Mouse (Mus musculus): ENCODE measurements around the gene Wdr74. TPM values are rescaled to one million over a fixed set of nuclear protein-coding genes. Genes with fewer than 3 reads are reported as not detected.

Wdr74 gene
- 96.5 and 97.4 TPM in 2 replicates for polyA plus RNA-seq (2015; fragmentation: Nextera tagmentation; extraction: Ambion mirVana)

DNA sequence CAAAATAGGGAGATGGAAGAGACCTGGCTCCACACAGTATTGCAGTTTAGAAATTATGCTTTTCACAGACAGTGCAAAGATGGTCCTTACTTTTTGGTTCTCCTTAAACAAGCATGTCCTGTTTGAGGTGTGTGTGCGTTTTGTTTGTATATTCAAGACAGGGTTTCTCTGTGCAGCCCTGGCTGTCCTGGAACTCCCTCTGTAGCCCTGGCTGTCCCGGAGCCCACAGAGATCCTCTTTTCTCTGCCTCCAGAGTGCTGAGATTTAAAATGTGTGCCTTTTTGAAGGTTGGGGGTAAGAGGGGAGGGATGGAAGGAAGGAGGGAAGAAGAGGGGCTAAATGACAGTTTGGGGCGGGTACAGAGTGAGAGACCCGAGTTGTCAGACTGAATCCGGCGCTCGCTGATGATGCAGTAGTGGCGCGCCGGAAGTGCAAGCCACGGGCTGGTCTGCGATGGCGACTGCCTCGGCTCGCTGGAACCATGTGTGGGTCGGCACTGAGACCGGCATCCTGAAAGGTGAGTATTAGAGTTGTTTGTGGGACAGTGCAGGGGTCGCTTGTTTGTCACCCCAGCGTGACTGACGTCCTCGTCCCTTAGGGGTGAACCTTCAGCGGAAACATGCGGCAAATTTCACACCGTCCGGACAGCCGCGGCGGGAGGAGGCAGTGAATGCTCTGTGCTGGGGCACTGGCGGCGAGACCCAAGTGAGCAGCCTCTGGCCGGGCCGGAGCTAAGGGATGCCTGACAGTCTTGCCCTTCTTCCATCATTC lies at the start of gene Wdr74:
Gene Wdr74, plus strand, starts transcription at position 439 of the 771 bp plus-strand sequence.
- peak within 1 kb of the TSS; percentile 81 for H3K4me2 ChIP-seq (replicated peaks)
- no peaks in the 10 kb centered on the region for H3K9me3 ChIP-seq
- peaks cover 21% of the 10 kb centered on the region for H3K4me1 ChIP-seq
- peaks cover 30% of the 10 kb centered on the region for H3K36me3 ChIP-seq
- peak within 1 kb of the TSS; percentile 64 for H3K9ac ChIP-seq (replicated peaks)
- peak within 1 kb of the TSS; percentile 57 for H3K4me3 ChIP-seq
- peak; percentile 96 for ATAC-seq (replicated peaks)
- H3K27me3 ChIP-seq = no peaks in the 10 kb centered on the region
- peak within 1 kb of the TSS; percentile 83 for H3K27ac ChIP-seq (replicated peaks)
- WGBS = under 1% methylated on average over 32 of the region's 32 CpGs

DNA sequence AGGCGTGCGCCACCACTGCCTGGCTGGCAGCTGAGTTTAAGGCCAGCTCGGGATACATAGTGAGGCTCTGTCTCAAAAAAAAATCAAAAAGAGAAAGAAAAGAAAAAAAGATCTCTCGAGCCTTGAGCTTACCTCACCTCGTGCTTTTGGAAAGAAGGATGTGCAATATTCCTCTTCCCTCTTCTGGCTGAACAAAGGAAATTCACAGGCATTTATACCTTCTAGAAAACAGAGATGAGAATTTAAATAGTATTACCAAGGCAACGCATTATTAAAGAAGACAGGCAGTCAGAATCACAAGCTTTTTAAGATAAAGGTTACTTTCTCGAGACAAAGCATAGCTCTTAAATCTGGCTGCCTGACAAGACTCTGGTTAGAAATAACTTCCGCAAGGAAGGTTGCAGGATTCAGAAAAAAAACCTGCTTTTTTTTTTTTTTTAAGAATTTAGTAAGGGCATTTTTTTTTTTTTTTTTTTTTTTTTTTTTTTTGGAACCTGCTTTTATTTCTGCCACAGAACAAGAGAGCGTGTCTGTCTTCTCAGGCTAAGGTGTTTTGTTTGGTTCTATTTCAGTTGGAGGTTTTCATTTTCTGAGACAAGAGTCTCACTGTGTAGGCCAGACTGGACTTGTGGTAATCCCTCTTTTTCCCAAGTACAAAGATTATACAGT lies 43.6 kb upstream of the Wdr74 start:
- no peak overlapping the region for H3K4me2 ChIP-seq (replicated peaks)
- no peak; the same call in 1 of the 2 replicates for ATAC-seq (replicated peaks)
- H3K36me3 ChIP-seq = no peaks in the 10 kb centered on the region
- H3K4me3 ChIP-seq = no peak overlapping the region
- peaks cover 5% of the 10 kb centered on the region; the same call in 1 of the 2 replicates for H3K4me1 ChIP-seq
- H3K9ac ChIP-seq (replicated peaks) = no peak overlapping the region
- WGBS = 37% methylated on average over 9 of the region's 9 CpGs
- H3K27me3 ChIP-seq = no peaks in the 10 kb centered on the region
- H3K27ac ChIP-seq (replicated peaks) = peak overlapping the region; percentile 75
- H3K9me3 ChIP-seq = no peaks in the 10 kb centered on the region

GRCm38 (mm10) chr19:8692740-8693139 lies 42.9 kb upstream of the Wdr74 start:
- Histone ChIP-seq H3K4me2 (replicated peaks) (no peak overlapping the region), H3K9me3 (no peaks in the 10 kb centered on the region), H3K27ac (replicated peaks) (peak overlapping the region; percentile 75), H3K4me1 (peaks cover 5% of the 10 kb centered on the region; the same call in 1 of the 2 replicates), H3K9ac (replicated peaks) (no peak overlapping the region), H3K27me3 (no peaks in the 10 kb centered on the region), H3K36me3 (no peaks in the 10 kb centered on the region), H3K4me3 (no peak overlapping the region)
- WGBS = 78% methylated on average over 5 of the region's 5 CpGs
- ATAC-seq (replicated peaks) = no peak

GRCm38 (mm10) chr19:8695330-8695729 lies 40.3 kb upstream of the Wdr74 start:
- H3K36me3 ChIP-seq = no peaks in the 10 kb centered on the region
- no peak overlapping the region for H3K4me2 ChIP-seq (replicated peaks)
- no peak overlapping the region for H3K4me3 ChIP-seq
- peaks cover 5% of the 10 kb centered on the region; the same call in 1 of the 2 replicates for H3K4me1 ChIP-seq
- H3K9me3 ChIP-seq = no peaks in the 10 kb centered on the region
- no peak for ATAC-seq (replicated peaks)
- WGBS = 52% methylated on average over 6 of the region's 6 CpGs
- H3K27me3 ChIP-seq = no peaks in the 10 kb centered on the region
- H3K27ac ChIP-seq (replicated peaks) = no peak overlapping the region
- no peak overlapping the region for H3K9ac ChIP-seq (replicated peaks)

DNA sequence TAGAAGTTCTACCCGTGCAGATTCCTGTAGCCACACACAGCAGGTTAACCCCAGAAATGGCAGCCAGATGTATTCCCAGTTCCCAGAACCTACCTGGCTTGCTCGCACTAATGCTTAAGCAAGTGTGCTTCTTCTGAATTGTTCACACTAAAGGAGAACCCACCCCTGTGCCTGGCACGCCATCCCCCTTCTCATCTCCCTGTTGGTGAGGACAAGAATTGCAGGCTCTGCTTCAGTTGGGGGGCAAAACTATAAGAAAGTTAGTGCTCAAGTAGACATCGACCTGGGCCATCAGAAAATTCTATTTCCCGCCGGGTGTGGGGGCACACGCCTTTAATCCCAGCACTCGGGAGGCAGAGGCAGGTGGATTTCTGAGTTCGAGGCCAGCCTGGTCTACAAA lies 36.0 kb upstream of the Wdr74 start:
- no peaks in the 10 kb centered on the region for H3K9me3 ChIP-seq
- H3K27ac ChIP-seq (replicated peaks) = no peak overlapping the region
- H3K36me3 ChIP-seq = no peaks in the 10 kb centered on the region
- no peaks in the 10 kb centered on the region for H3K4me1 ChIP-seq
- H3K4me2 ChIP-seq (replicated peaks) = no peak overlapping the region
- ATAC-seq (replicated peaks) = no peak
- H3K4me3 ChIP-seq = no peak overlapping the region
- 81% methylated on average over 9 of the region's 9 CpGs for WGBS
- no peaks in the 10 kb centered on the region for H3K27me3 ChIP-seq
- no peak overlapping the region for H3K9ac ChIP-seq (replicated peaks)

- no peak overlapping the region for H3K27ac ChIP-seq (replicated peaks)
- H3K4me1 ChIP-seq = no peaks in the 10 kb centered on the region
- WGBS = 62% methylated on average over 3 of the region's 3 CpGs
- no peak overlapping the region for H3K9ac ChIP-seq (replicated peaks)
- ATAC-seq (replicated peaks) = no peak
- H3K4me3 ChIP-seq = no peak overlapping the region
- H3K4me2 ChIP-seq (replicated peaks) = no peak overlapping the region
- H3K27me3 ChIP-seq = no peaks in the 10 kb centered on the region
- H3K9me3 ChIP-seq = no peaks in the 10 kb centered on the region
- H3K36me3 ChIP-seq = peaks cover 11% of the 10 kb centered on the region
These were observed 33.2 kb upstream of the Wdr74 start for GRCm38 (mm10) chr19:8702458-8702857.

- Histone ChIP-seq H3K9me3 (no peaks in the 10 kb centered on the region), H3K27me3 (no peaks in the 10 kb centered on the region), H3K4me2 (replicated peaks) (no peak overlapping the region), H3K36me3 (peaks cover 22% of the 10 kb centered on the region), H3K4me3 (no peak overlapping the region), H3K9ac (replicated peaks) (no peak overlapping the region), H3K4me1 (no peaks in the 10 kb centered on the region), H3K27ac (replicated peaks) (no peak overlapping the region)
- 41% methylated on average over 4 of the region's 4 CpGs for WGBS
- no peak for ATAC-seq (replicated peaks)
These were observed 32.1 kb upstream of the Wdr74 start for GRCm38 (mm10) chr19:8703571-8703970.

DNA sequence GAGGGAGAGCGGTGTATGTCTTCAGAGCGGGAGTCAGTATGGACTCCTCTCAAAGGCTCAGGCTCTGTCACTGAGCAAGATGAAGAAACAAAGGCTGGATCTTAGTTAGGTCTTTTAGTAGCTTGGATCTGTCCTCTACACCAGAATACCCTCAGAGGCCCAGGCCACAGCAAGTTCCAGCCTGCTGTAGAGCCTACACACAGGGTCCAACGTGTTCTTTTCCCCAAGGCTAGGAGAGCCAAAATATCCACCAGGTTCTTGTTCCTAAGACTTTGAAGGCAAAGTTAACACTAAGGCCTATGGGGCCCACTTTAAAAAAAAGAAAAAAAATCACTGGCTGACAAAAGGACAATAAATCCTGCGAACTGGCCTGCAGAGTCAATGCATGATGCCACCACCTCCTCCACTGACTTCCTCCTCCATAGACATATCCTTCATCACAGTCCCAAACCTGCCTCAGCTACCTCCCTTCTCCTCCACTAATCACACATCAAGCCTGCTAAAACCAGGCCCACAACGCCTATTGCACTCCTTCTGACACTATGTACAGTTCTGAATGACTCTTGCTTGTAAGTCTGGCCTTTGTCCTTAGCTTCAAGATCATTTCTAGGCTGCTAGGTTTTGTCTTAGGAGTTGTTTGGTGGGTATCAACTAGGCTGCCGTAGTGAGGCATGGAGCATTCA lies 30.5 kb upstream of the Wdr74 start:
- 75% methylated on average over 6 of the region's 6 CpGs for WGBS
- H3K9me3 ChIP-seq = no peaks in the 10 kb centered on the region
- no peak for ATAC-seq (replicated peaks)
- no peaks in the 10 kb centered on the region for H3K4me1 ChIP-seq
- H3K36me3 ChIP-seq = peaks cover 38% of the 10 kb centered on the region
- no peak overlapping the region for H3K4me2 ChIP-seq (replicated peaks)
- H3K27me3 ChIP-seq = no peaks in the 10 kb centered on the region
- no peak overlapping the region for H3K4me3 ChIP-seq
- H3K27ac ChIP-seq (replicated peaks) = no peak overlapping the region
- H3K9ac ChIP-seq (replicated peaks) = no peak overlapping the region

DNA sequence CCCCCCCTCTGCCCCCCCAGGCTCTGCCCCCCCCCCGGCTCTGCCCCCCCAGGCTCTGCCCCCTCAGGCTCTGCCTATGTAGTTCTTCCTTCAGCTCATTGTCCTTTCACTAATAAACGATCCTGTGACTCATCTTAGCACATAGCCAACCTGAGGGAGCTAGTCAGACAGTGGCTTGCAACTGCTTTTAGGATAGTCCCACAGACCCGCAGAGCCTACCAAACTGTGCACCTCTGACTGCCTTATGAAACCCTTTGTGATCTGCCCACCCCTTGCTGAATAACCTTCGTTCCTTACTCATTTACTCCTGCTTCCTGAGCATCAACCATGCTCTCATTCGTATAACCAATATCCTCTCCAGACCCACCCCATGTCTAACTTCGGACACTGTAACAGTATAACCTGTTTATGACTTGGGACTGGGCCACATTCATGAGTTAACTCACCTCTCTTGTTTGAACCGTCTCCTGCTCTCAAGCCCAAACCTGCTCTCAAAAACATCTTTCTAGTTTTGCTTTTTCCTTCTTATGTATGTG lies 29.4 kb upstream of the Wdr74 start:
- Histone ChIP-seq H3K9ac (replicated peaks) (no peak overlapping the region), H3K4me1 (peaks cover 8% of the 10 kb centered on the region), H3K36me3 (peaks cover 46% of the 10 kb centered on the region), H3K27ac (replicated peaks) (no peak overlapping the region), H3K27me3 (no peaks in the 10 kb centered on the region), H3K4me3 (no peak overlapping the region), H3K9me3 (no peaks in the 10 kb centered on the region), H3K4me2 (replicated peaks) (no peak overlapping the region)
- whole genome bisulfite sequencing = 89% methylated on average over 6 of the region's 7 CpGs
- no peak for ATAC-seq (replicated peaks)

- H3K4me1 ChIP-seq = peaks cover 16% of the 10 kb centered on the region
- ATAC-seq (replicated peaks) = no peak
- no peak overlapping the region for H3K4me3 ChIP-seq
- no peaks in the 10 kb centered on the region for H3K9me3 ChIP-seq
- no peaks in the 10 kb centered on the region for H3K27me3 ChIP-seq
- no peak overlapping the region for H3K9ac ChIP-seq (replicated peaks)
- peaks cover 46% of the 10 kb centered on the region for H3K36me3 ChIP-seq
- WGBS = 92% methylated on average over 7 of the region's 7 CpGs
- no peak overlapping the region for H3K4me2 ChIP-seq (replicated peaks)
- no peak overlapping the region for H3K27ac ChIP-seq (replicated peaks)
These were observed 28.7 kb upstream of the Wdr74 start for GRCm38 (mm10) chr19:8706930-8707329.

DNA sequence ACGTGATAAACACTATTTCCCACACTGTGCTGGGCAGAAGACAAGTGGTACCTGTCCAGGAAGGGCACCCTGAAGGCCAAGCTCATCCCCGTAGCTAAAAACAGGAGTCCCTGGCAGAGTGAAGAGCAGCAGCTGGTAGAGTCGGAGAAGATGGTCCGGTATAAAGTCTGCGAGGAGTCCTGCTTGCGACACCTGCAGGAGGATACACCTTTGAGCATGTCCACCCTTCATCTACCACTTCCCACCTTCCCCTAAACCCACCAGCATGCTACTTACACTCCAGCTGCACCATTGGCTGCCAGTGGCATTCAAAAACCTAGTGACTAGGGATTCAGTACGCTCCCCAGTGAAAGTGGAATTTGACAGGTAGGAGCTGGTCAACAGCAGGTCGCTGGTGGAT lies 26.7 kb upstream of the Wdr74 start:
- H3K4me2 ChIP-seq (replicated peaks) = no peak overlapping the region
- H3K4me1 ChIP-seq = peaks cover 27% of the 10 kb centered on the region
- no peak overlapping the region for H3K4me3 ChIP-seq
- no peak overlapping the region for H3K9ac ChIP-seq (replicated peaks)
- no peaks in the 10 kb centered on the region for H3K9me3 ChIP-seq
- WGBS = 92% methylated on average over 8 of the region's 8 CpGs
- H3K27ac ChIP-seq (replicated peaks) = no peak overlapping the region
- peaks cover 46% of the 10 kb centered on the region for H3K36me3 ChIP-seq
- H3K27me3 ChIP-seq = no peaks in the 10 kb centered on the region
- no peak for ATAC-seq (replicated peaks)

GRCm38 (mm10) chr19:8710057-8710456 lies 25.6 kb upstream of the Wdr74 start:
- ATAC-seq (replicated peaks) = no peak
- WGBS = 80% methylated on average over 2 of the region's 2 CpGs
- H3K27ac ChIP-seq (replicated peaks) = no peak overlapping the region
- peaks cover 32% of the 10 kb centered on the region for H3K4me1 ChIP-seq
- H3K9ac ChIP-seq (replicated peaks) = no peak overlapping the region
- peaks cover 46% of the 10 kb centered on the region for H3K36me3 ChIP-seq
- H3K27me3 ChIP-seq = no peaks in the 10 kb centered on the region
- no peak overlapping the region for H3K4me3 ChIP-seq
- no peaks in the 10 kb centered on the region for H3K9me3 ChIP-seq
- H3K4me2 ChIP-seq (replicated peaks) = no peak overlapping the region
